Mouse (Mus musculus) thymus, postnatal 10 days (tissue): ENCODE results near the gene Ptger4.

ENCODE experiments used
- DNase-seq, 2 experiments: peaks; one replicate each; pipeline ENCODE4 v3.0.0; 2021; ENCODE audit warnings: low spot score in 2 of 2

Gene Ptger4

DNA sequence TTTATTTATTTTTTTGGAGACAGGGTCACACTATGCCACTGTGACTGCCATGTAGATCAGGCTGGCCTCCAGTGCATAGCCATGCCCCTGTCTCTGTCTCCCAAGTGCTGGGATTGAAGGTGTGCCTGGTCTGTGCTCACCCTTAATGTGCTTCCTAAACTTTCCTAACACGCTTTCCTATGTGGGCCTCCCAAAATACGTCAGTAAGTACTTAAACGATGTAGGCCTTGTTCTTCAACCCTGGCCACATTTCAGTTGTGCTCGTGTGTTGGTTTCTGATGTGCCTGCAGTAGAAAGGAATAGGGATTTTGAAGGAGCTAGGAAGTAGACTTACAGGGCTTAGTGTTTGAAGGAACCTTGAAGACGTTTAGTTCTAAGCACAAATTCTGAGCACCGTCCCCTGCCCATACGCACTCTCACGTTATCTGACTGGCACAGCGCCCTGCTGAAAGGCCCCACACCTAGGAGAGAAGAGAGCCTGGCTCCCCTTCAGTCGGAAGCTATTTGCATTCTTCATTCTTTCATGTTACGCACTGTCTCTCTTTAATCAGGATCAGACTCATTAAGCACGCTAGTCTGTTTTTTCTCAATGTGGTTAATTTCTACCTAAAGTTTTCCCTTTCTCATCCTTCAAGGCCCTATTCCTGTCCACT is 78.7 kb downstream of the Ptger4 start:
- DNase-seq = no peak

DNA sequence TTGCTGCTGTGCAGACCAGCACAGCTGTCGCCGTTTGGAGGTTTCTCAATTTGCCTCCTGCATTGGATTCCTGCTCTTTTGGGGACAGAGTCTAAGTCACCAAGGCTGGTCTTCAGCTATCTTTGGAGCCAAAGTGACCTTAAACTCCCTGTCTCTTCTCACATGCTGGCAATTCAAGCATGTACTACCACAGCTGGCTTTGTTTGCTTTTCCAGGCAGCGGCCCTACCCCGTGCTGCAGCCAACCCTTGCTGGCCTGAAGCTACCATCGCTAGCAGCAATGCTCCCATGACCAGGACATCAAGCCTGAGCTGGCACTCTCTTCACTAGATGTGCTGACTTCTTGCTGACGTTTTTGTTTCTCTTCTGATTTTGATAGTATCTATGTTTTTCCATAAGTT is 85.2 kb downstream of the Ptger4 start:
- no peak for DNase-seq

DNA sequence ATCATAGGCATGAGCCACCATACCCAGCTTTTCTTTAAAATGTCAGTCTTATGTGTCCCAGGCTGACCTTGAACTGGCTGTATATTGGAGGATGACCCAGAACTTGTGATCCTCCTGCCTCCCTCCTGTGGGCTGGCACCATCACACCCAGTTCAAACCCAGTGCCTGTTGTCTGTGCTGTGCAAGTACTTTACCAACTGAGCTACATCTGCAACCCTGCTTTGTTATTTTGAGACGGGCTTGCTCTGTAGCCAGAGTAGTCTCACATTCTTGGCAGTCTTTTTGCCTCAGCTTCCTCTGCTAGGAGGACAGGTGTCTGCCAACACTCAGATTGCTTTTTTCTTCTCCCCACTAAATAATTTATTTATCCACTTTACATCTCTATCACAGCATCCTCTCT is 86.6 kb downstream of the Ptger4 start:
- DNase-seq = no peak
